Mouse (Mus musculus) WW6 (cell line): ENCODE measurements around the gene Slc22a17.
"Not testable (repeated sequence)": the region's sequence is repeated elsewhere in the genome, so short reads cannot be mapped to it uniquely, and the experiment has no call there.

Source experiments
- DNase-seq: peaks from one replicate; pipeline ENCODE4 v3.0.0-alpha.2; 2013; ENCODE audit warnings: low read depth, low spot score

Gene Slc22a17

GRCm38 (mm10) chr14:54912886-54913285 lies at the start of gene Slc22a17:
Gene Slc22a17, minus strand, starts transcription at chr14:54913132.
- DNase-seq: no peak

GRCm38 (mm10) chr14:54962714-54963113 lies 49.8 kb upstream of the Slc22a17 start:
- DNase-seq: no peak

- no peak for DNase-seq
Observed at GRCm38 (mm10) chr14:54961487-54961886, 48.6 kb upstream of the Slc22a17 start.

- no peak for DNase-seq
Observed at GRCm38 (mm10) chr14:54960769-54961168, 47.8 kb upstream of the Slc22a17 start.

- not testable (repeated sequence) for DNase-seq
Observed at GRCm38 (mm10) chr14:54959853-54960613, 47.1 kb upstream of the Slc22a17 start.

DNA sequence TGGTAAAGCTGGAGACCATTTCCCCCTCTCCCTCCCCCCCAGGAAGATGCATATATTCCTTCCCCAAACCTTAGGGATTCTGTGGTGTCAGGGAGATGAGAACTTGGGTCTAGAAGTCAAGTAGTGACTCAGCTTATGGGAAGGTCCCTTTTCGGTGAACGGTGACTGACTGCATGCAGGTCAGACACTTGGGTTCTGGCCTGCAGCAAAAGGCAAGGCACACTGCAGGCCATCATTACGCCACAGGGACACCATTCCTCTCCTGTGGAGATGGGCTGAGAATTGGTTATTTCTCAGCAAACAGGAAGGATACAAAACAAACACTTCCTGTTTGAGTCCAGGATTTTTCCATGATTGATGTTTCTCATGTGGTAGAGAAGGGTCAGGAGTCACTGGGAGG lies 46.3 kb upstream of the Slc22a17 start:
- no peak for DNase-seq

DNA sequence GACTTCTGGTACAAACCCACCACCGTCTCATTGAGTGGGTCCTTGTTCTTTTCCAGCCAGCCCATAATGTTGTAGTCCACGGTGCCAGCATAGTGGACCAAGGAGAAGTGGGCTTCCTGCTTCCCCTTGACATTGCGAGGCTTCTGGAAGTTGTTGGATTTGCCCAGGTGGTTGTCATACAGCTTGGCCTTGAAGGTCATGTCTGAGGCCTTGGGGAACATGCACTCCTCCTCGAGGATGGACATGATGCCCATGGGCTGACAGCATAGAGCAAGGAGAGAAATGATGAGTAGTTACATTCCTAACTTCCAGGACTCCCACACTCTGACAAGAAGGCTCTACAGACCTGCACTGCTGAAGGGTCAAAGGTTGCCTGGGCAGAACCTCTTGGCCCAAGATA lies 45.6 kb upstream of the Slc22a17 start:
- no peak for DNase-seq

DNA sequence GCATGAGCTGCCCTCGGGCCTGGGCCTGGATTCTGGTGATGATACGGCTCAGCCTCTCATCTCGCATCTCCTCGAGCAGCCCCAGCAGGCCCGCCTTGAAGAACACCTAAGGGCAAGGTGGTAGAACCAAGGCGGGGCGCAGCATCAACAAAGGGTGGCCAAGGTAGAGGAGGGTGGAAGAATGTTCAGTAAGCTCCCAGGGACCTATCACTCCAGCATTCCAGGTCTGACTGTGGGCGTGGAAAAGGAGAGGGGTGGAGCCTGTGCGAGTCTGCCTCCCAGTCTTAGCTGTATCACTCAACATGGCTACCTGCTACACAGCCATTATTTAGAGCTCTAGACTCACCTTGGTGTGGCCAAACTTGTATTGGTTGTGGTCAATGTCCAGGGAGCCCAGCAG lies 43.6 kb upstream of the Slc22a17 start:
- no peak for DNase-seq

GRCm38 (mm10) chr14:54955481-54955880 lies 42.5 kb upstream of the Slc22a17 start:
- no peak for DNase-seq

- no peak for DNase-seq
Observed at GRCm38 (mm10) chr14:54954474-54954873, 41.5 kb upstream of the Slc22a17 start.

DNA sequence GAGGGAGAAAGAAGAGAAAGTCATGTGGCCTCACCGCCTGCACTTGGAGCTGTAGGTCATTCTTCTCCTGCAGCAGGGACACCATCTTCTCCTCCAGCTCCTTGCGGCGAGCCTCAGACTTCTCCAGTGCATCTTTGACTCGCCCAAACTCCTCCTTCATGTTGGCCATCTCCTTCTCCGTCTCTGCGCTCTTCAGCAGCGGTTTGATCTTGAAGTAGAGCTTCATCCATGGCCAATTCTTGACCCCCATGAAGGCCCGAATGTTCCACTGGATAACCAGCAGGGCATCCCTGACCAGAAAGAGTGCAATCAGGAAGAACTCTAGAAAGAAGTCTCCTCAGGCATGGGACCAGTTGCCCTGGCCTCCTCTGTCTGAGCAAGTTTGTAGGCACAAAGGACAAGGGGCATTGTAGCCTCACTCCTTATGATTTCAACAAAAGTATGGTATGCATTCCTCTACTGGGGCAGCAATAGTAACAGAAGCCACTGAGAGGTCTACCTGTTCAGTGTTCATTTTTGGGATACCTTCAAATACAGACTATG lies 40.8 kb upstream of the Slc22a17 start:
- no peak for DNase-seq

GRCm38 (mm10) chr14:54951587-54951986 lies 38.7 kb upstream of the Slc22a17 start:
- DNase-seq: no peak

GRCm38 (mm10) chr14:54950493-54950892 lies 37.6 kb upstream of the Slc22a17 start:
- DNase-seq: no peak

DNA sequence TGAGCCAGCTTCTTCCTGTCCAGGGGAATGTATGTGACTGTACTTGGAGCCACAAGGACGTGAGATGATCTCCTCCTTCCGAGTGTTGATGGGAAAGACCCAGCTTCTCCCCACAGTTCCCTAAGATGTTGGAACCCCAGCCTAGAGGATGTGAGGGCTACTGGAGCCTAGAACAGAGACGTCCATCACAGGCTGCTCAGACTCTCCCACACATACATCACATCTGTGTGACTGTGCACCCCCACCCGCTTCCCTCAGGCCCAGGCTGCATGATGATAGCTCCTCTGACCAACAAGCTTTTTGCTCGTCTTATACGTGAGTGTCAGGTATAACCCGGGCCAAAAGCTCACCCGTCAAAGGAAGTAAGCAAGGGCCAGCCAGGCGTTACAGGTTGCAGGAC lies 35.8 kb upstream of the Slc22a17 start:
- no peak for DNase-seq

GRCm38 (mm10) chr14:54947008-54947407 lies 34.1 kb upstream of the Slc22a17 start:
- not testable (repeated sequence) for DNase-seq

DNA sequence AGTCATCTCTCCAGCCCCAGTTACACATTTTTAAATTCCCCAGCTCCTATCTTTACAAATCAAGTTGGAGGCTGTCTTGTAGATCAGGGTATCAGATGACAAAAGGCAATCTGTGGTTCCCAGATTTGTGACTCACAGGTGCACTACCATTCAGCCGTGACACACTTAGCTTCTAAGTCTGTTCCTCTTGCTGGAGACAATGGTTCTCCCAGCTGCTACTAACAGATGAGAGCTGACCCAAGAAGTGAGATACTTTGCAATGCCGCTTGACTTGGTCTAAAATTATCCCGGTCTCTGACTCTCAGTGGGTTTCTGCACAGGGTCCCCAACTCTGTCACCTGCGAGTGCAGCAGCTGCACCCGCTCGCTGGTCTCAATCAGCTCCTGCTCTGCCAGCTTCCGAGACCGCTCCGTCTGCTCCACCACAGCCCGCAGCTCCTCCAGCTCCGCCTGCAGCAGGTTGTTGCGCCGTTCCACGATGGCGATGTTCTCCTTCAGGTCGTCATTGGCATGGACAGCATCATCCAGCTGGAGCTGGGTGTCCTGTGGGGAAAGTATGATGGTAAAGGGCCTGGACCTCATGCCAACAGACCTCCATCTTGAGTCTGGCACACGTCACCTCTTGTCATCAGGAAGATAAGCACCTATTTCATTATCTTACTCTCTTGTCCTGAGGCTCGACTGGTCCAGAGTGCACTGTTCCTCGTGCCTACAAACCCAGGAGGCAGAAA lies 33.2 kb upstream of the Slc22a17 start:
- no peak for DNase-seq

DNA sequence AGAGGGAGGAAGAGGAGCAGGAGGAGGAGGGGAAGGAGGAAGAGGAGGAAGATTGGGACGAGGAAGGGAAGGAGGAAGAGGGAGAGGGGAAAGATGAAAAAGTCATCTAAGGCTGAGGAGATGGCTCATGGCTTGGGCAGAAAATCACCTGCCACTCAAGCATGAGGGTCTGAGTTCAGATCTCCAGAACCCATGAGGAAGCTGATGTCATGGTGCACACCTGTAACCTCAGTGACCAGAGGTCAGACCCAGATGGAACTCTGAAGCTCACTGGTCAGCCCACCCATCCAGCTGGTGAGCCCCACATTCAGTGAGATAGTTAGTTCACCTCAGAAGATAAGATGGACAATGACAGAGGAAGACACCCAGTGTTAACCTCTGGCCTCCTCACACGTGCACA lies 32.0 kb upstream of the Slc22a17 start:
- DNase-seq: no peak

DNA sequence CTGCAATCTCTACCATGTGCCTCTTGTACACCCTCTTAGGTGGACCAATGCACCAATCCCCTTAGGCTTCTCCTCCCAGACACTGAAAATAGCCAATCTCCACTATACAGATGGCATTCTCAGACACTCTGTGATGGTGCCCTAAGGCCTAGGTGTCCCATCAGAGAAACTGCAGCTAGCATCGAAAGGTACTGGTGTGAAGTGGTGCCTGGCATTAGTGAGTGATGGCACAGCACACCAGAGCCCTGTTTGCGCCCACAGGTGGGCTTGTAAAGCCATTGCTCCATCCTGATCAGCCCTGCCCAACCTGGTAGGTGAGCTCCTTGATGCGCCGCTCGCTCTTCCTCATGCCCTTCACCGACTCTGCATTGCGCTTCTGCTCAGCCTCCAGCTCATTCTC lies 31.0 kb upstream of the Slc22a17 start:
- no peak for DNase-seq

GRCm38 (mm10) chr14:54942479-54942878 lies 29.5 kb upstream of the Slc22a17 start:
- DNase-seq: no peak

DNA sequence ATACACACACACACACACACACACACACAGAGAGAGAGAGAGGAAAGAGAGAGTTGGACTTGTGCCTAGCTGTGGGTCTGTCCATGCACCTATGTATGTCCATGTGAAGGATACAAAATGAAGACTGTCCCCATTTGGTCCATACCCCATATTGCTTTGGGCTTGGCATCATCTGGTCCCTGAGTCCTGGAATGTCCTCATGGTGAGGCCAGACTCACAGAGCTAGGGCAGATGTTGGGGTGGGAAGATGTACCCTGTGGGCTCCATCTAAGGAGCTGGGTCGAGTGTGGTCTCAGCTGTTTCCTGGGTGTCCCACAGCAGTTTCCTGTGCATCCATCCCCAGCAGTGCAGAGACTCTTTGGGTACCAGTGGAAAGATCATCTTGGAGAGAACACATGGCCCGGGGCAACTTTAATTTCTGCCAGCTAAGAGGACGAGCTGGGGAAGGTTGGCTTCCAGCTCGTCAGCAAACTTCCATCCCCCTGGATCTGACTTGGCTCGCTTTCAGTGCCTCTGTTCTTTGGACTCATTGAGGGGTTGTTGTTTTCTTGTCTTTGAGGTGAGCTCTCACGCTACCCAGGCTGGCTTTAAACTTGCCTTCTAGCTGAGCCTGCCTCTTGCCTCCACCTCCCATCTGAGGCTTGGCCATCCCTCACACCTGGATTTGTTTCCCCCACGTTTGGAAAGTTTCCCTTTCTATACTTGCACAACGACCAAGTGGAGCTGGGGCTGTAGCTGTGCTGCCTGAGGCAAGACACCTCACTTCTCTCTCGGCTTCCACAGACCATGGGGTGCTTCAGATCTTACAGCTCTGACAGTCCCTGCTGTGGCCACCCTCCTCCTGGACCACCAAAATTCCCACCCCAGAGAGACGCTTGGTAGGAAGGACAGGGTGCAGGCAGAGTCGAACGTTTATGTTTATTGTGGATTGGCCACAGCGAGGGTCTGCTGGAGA lies 28.4 kb upstream of the Slc22a17 start:
- DNase-seq: no peak

GRCm38 (mm10) chr14:54940176-54940530 lies 27.2 kb upstream of the Slc22a17 start:
- no peak for DNase-seq
